Mouse (Mus musculus) embryonic facial prominence, embryonic 12.5 days (tissue): Measurements from ENCODE around the gene Kif7. TPM values are rescaled to one million over a fixed set of nuclear protein-coding genes. Genes with fewer than 3 reads are reported as not detected.
A peak's percentile ranks its signal among the peaks of the same experiment; 100 is the strongest.

Experiments used
- ATAC-seq: fragments of 200-750 bp; cut with Nextera tagmentation; 2 replicates; pipeline ENCODE4 v1.8.0; 2017; ENCODE audit not compliant: insufficient number of reproducible peaks, insufficient read depth, low FRiP score, low TSS enrichment
- H3K27ac ChIP-seq: fragments of 300-500 bp; sonication (generic); 2 replicates; pipeline ENCODE4 v1.5.1; 2016; ENCODE audit warnings: mild to moderate bottlenecking
- H3K27me3 ChIP-seq: fragments of 300-500 bp; sonication (generic); 2 replicates; pipeline ENCODE4 v1.6.1; 2016; ENCODE audit warnings: mild to moderate bottlenecking, moderate library complexity
- H3K36me3 ChIP-seq: fragments of 300-500 bp; sonication (generic); 2 replicates; pipeline ENCODE4 v1.6.1; 2016; ENCODE audit warnings: mild to moderate bottlenecking
- H3K4me1 ChIP-seq: fragments of 300-500 bp; sonication (generic); 2 replicates; pipeline ENCODE4 v1.6.1; 2016
- H3K4me2 ChIP-seq: fragments of 300-500 bp; sonication (generic); replicated peaks from 2 replicates; pipeline ENCODE4 v1.6.1; 2016; ENCODE audit warnings: mild to moderate bottlenecking, moderate library complexity
- H3K4me3 ChIP-seq: fragments of 300-500 bp; sonication (generic); 2 replicates; pipeline ENCODE4 v1.5.1; 2016; ENCODE audit warnings: mild to moderate bottlenecking
- H3K9ac ChIP-seq: fragments of 300-500 bp; sonication (generic); 2 replicates; pipeline ENCODE4 v1.6.1; 2016; ENCODE audit warnings: mild to moderate bottlenecking, moderate library complexity
- H3K9me3 ChIP-seq: fragments of 300-500 bp; sonication (generic); 2 replicates; pipeline ENCODE4 v1.6.1; 2016; ENCODE audit warnings: mild to moderate bottlenecking, moderate library complexity
- WGBS: fragments of 180-500 bp; shearing (Covaris S2); methylation state at CpG from one replicate; pipeline ENCODE4 v1.1.7; 2016; 5-methylcytosine and 5-hydroxymethylcytosine counted together
- polyA plus RNA-seq: library from polyadenylated mRNA; unstranded; fragments of >200 nt; fragmentation: Nextera tagmentation; extraction: Ambion mirVana; gene quantifications from 2 replicates; pipeline ENCODE4 v1.2.1, GENCODE M21; 2016

The Kif7 gene
- polyA plus RNA-seq, 1 experiment from 2014 or later = 11.5 TPM

DNA sequence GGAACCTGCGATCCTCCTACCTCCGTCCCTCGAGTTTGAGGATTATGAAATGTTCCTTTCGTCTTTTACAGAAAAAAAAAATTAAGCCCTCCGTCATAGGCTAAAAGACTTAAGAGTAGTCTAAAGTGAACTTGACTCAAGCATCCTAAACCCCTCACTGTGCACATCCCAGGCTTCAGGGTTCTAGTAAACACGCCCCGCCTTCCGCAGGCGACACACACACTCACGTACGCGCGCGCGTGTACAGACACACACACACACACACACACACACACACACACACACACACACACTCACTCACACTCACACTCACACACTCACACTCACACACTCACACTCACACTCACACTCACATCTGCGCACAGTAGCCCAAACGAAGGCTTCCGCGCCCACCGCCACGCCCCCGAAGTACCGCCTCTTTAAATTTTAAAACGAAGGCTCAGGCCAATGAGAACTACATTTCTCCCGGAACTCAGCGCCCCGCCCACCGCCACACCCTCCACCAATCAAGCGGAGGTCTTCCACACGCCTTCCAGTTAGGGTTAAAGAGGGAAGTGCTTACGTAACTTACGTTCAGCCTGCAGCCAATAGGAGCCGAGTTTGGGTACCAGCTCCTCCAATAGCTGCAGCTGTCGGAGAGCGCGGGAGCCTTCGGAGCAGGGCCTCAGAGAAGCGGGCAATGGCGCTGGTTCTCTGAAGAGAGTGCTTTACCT, 55.8 kb downstream of the Kif7 start, which contains the start of gene Ticrr:
Gene Ticrr (plus strand): TSS at position 619 of the 713 bp plus-strand sequence.
- H3K27me3 ChIP-seq = no peaks in the 10 kb centered on the region
- H3K4me1 ChIP-seq = peaks cover 29% of the 10 kb centered on the region
- no peaks in the 10 kb centered on the region for H3K9me3 ChIP-seq
- peak within 1 kb of the TSS; percentile 89 for H3K4me2 ChIP-seq
- H3K4me3 ChIP-seq = peak within 1 kb of the TSS; percentile 97
- H3K9ac ChIP-seq = peak within 1 kb of the TSS; percentile 88
- no peaks in the 10 kb centered on the region for H3K36me3 ChIP-seq
- H3K27ac ChIP-seq = peak within 1 kb of the TSS; percentile 50; the same call in 1 of the 2 replicates
- ATAC-seq = peak; percentile 98
- under 1% methylated on average over 39 of the region's 39 CpGs for WGBS

DNA sequence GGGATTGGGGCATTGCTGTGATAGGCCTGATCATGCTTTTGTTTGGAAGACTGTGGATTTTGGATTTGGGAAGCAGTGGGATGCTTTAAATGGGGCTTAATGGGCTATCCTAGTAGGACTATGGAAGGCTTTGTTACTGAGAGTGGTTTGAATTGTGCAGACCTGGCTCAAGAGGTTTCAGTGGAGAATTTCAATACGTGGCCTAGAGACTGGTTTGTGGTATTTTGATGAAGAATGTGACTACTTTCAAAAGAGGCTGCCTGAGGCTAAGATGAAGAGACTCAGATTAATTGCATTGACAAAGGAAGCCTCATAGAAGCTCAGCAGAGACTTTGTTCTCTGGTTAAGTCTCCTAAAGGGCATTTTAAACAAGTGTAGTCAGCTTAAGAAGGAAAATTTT, 60.9 kb downstream of the Kif7 start:
- no peaks in the 10 kb centered on the region for H3K9me3 ChIP-seq
- H3K27me3 ChIP-seq = no peaks in the 10 kb centered on the region
- H3K9ac ChIP-seq = no peak overlapping the region
- peaks cover 4% of the 10 kb centered on the region; the same call in 1 of the 2 replicates for H3K4me1 ChIP-seq
- H3K4me2 ChIP-seq = no peak overlapping the region
- no peak overlapping the region for H3K27ac ChIP-seq
- H3K4me3 ChIP-seq = no peak overlapping the region
- 21% methylated on average over 1 of the region's 1 CpGs for WGBS
- no peak for ATAC-seq
- H3K36me3 ChIP-seq = no peaks in the 10 kb centered on the region

DNA sequence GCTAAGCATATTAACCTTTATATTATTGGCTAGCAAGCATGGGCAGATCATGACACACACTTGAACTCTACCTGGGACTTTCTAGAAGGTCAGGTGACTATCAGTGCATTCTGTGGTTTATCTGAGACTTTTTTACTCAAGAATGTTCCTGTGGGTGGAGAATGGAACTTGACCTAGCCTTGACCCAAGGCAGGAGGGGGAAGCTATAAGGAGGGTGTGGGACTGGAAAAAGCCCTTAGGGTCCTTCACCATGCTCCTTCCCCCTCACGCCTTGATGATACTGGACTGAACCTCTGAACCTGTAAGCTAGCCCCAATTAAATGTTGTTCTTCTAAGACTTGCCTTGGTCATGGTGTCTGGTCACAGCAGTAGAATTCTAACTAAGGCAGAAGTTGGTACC, 61.3 kb downstream of the Kif7 start:
- Histone ChIP-seq H3K9ac (no peak overlapping the region), H3K4me1 (peaks cover 2% of the 10 kb centered on the region; the same call in 1 of the 2 replicates), H3K4me2 (no peak overlapping the region), H3K36me3 (no peaks in the 10 kb centered on the region), H3K9me3 (no peaks in the 10 kb centered on the region), H3K27ac (no peak overlapping the region), H3K4me3 (no peak overlapping the region), H3K27me3 (no peaks in the 10 kb centered on the region)
- no peak for ATAC-seq
- 76% methylated on average over 1 of the region's 1 CpGs for WGBS

DNA sequence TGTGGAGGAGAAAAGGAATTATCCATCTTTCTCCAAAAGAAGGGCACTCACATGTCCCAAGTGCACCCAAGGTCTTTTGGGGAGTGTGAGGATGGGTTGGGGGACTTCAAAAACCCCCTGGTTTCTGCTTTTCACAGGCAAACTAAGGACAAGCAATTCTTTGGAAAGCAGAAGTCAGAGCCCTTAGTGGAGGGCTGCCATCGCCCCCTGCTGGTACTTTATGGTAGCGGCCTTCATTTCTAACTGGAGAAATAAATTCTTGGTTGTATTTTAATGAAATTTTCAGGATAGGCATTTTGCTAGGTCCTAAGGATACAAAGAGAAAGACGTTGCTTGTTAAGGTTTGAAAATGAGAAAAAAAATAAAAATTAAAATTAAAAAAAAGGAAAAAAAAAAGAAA, 66.5 kb downstream of the Kif7 start:
- H3K4me3 ChIP-seq = no peak overlapping the region
- no peak overlapping the region for H3K27ac ChIP-seq
- no peaks in the 10 kb centered on the region for H3K27me3 ChIP-seq
- H3K4me2 ChIP-seq = no peak overlapping the region
- no peak for ATAC-seq
- no peaks in the 10 kb centered on the region for H3K9me3 ChIP-seq
- no peaks in the 10 kb centered on the region for H3K36me3 ChIP-seq
- no peak overlapping the region for H3K9ac ChIP-seq
- 8% methylated on average over 3 of the region's 3 CpGs for WGBS
- H3K4me1 ChIP-seq = no peaks in the 10 kb centered on the region

Other genes with a start within 250 kb of the Kif7 start
- 42.3 and 42.5 TPM in 2 replicates for gene Polg, start 249.4 kb downstream of the Kif7 start, polyA plus RNA-seq
- gene Rhcg, start 98.1 kb downstream of the Kif7 start, polyA plus RNA-seq = 0.10 and 0.29 TPM in 2 replicates
- 14.7 and 14.9 TPM in 2 replicates for gene Ticrr, start 55.5 kb downstream of the Kif7 start, polyA plus RNA-seq
- 0.13 TPM in 1 of 2 replicates, not detected in the other for gene Plin1, start 17.2 kb upstream of the Kif7 start, polyA plus RNA-seq
- 10.3 and 11.9 TPM in 2 replicates for gene Pex11a, start 27.4 kb upstream of the Kif7 start, polyA plus RNA-seq
- 0.56 TPM in 1 of 2 replicates, not detected in the other for gene Wdr93, start 27.4 kb upstream of the Kif7 start, polyA plus RNA-seq
- not detected in 2 replicates for gene Mesp1, start 78.1 kb upstream of the Kif7 start, polyA plus RNA-seq
- gene Mesp2, start 95.0 kb upstream of the Kif7 start, polyA plus RNA-seq = 0.15 and 0.22 TPM in 2 replicates
- gene Anpep, start 145.3 kb upstream of the Kif7 start, polyA plus RNA-seq = 5.2 and 7.6 TPM in 2 replicates
- 33.8 and 38.1 TPM in 2 replicates for gene Ap3s2, start 204.9 kb upstream of the Kif7 start, polyA plus RNA-seq
- gene Arpin, start 219.6 kb upstream of the Kif7 start, polyA plus RNA-seq = 18.7 and 20.5 TPM in 2 replicates